Mouse (Mus musculus): Measurements from ENCODE around the gene Nebl.

GRCm38 (mm10) chr2:17546354-17546948, 184.8 kb downstream of the Nebl start:
- TF ChIP-seq CTCF (IDR thresholded peaks at IDR 0.05; ENCODE audit: borderline replicate concordance, control insufficient read depth, extremely low read depth, insufficient read depth, low read length, poor library complexity) (no peak), POLR2A (IDR thresholded peaks at IDR 0.05; ENCODE audit: control insufficient read depth, extremely low read depth, insufficient read depth, low read length, poor library complexity) (no peak)
